Mouse (Mus musculus) liver, adult 2 months (tissue): ENCODE measurements at regions not wholly inside any gene's neighbourhood (a gene's known extent, or its start where the extent isn't known, plus 50 kb on each side); places are given as distances from the start of the nearest gene placed in this dataset.

Experiments used
- DNase-seq: peaks from one replicate; pipeline ENCODE4 v3.0.0-alpha.2; 2011; ENCODE audit warnings: low read depth, low spot score; ENCODE audit errors: extremely low read depth
- H3K27ac ChIP-seq: fragments of 200-500 bp; replicated peaks from 2 replicates; pipeline ENCODE4 v1.5.1; 2012; ENCODE audit warnings: low read depth, mild to moderate bottlenecking, control low read depth, inconsistent platforms, low read length; ENCODE audit not compliant: insufficient read depth
- H3K27me3 ChIP-seq: fragments of 200-500 bp; 2 replicates; pipeline ENCODE4 v1.6.1; 2012; ENCODE audit warnings: mild to moderate bottlenecking, moderate library complexity, low read length, inconsistent platforms; ENCODE audit not compliant: control insufficient read depth, insufficient read depth
- H3K36me3 ChIP-seq: fragments of 200-500 bp; 2 replicates; pipeline ENCODE4 v1.6.1; 2012; ENCODE audit warnings: low read length, inconsistent platforms; ENCODE audit not compliant: control insufficient read depth, insufficient read depth
- H3K4me1 ChIP-seq: fragments of 200-500 bp; 2 replicates; pipeline ENCODE4 v1.6.1; 2011; ENCODE audit warnings: low read length; ENCODE audit not compliant: control insufficient read depth, insufficient read depth
- H3K4me3 ChIP-seq: fragments of 200-500 bp; 2 replicates; pipeline ENCODE4 v1.5.1; 2011; ENCODE audit warnings: low read depth, mild to moderate bottlenecking, control low read depth, low read length, moderate library complexity; ENCODE audit not compliant: insufficient read depth
- H3K79me2 ChIP-seq: fragments of 200-500 bp; 2 replicates; pipeline ENCODE4 v1.6.1; 2012; ENCODE audit warnings: inconsistent platforms, mild to moderate bottlenecking, low read length, moderate library complexity; ENCODE audit not compliant: control insufficient read depth, insufficient read depth
- H3K9ac ChIP-seq: fragments of 200-500 bp; 2 replicates; pipeline ENCODE4 v1.6.1; 2012; ENCODE audit warnings: low read depth, mild to moderate bottlenecking, control low read depth, inconsistent platforms, low read length
- CTCF ChIP-seq: fragments of 200-500 bp; IDR thresholded peaks from 2 replicates; pipeline ENCODE4 v1.5.1; 2011; ENCODE audit warnings: low read depth, low read length, control low read depth
- POLR2A ChIP-seq: fragments of 200-500 bp; IDR thresholded peaks from 2 replicates; pipeline ENCODE4 v1.6.1; 2011; ENCODE audit warnings: low read length, control low read depth; ENCODE audit not compliant: insufficient read depth; ENCODE audit errors: extremely low read depth
- WGBS: fragments of 180-500 bp; shearing (Covaris S2); methylation state at CpG from one replicate; pipeline ENCODE4 v1.1.7; 2018; 5-methylcytosine and 5-hydroxymethylcytosine counted together

GRCm38 (mm10) chr19:14786868-14787267 lies 189.0 kb upstream of the Tle4 start:
- no peak for TF ChIP-seq CTCF
- TF ChIP-seq POLR2A: no peak
- H3K9ac ChIP-seq: no peak overlapping the region
- 71% methylated on average over 8 of the region's 8 CpGs for WGBS
- H3K36me3 ChIP-seq: no peaks in the 10 kb centered on the region
- no peaks in the 10 kb centered on the region for H3K79me2 ChIP-seq
- no peaks in the 10 kb centered on the region for H3K4me1 ChIP-seq
- DNase-seq: no peak
- H3K4me3 ChIP-seq: no peak overlapping the region
- H3K27ac ChIP-seq: no peak overlapping the region
- no peaks in the 10 kb centered on the region for H3K27me3 ChIP-seq

GRCm38 (mm10) chr19:14785661-14786060 lies 187.8 kb upstream of the Tle4 start:
- 32% methylated on average over 3 of the region's 3 CpGs for WGBS
- Histone ChIP-seq H3K4me1 (no peaks in the 10 kb centered on the region), H3K79me2 (no peaks in the 10 kb centered on the region)

GRCm38 (mm10) chr19:14777709-14778108 lies 179.9 kb upstream of the Tle4 start:
- Histone ChIP-seq H3K27me3 (no peaks in the 10 kb centered on the region), H3K79me2 (no peaks in the 10 kb centered on the region), H3K4me1 (no peaks in the 10 kb centered on the region), H3K9ac (no peak overlapping the region), H3K27ac (no peak overlapping the region), H3K4me3 (no peak overlapping the region), H3K36me3 (no peaks in the 10 kb centered on the region)
- DNase-seq: no peak
- WGBS: 36% methylated on average over 7 of the region's 7 CpGs
- no peak for TF ChIP-seq CTCF
- no peak for TF ChIP-seq POLR2A

More at GRCm38 (mm10) chr19:14785661-14786060, 187.8 kb upstream of the Tle4 start:
- Histone ChIP-seq H3K27me3 (no peaks in the 10 kb centered on the region), H3K4me3 (no peak overlapping the region), H3K27ac (no peak overlapping the region), H3K9ac (no peak overlapping the region), H3K36me3 (no peaks in the 10 kb centered on the region)
- no peak for TF ChIP-seq POLR2A
- TF ChIP-seq CTCF: no peak
- DNase-seq: no peak

GRCm38 (mm10) chr19:14777198-14777597 lies 179.3 kb upstream of the Tle4 start:
- no peak overlapping the region for H3K27ac ChIP-seq
- DNase-seq: no peak
- TF ChIP-seq CTCF (no peak), POLR2A (no peak)
- H3K4me3 ChIP-seq: no peak overlapping the region
- H3K9ac ChIP-seq: no peak overlapping the region
- WGBS: 18% methylated on average over 10 of the region's 10 CpGs
- H3K4me1 ChIP-seq: no peaks in the 10 kb centered on the region
- no peaks in the 10 kb centered on the region for H3K79me2 ChIP-seq
- H3K27me3 ChIP-seq: no peaks in the 10 kb centered on the region
- H3K36me3 ChIP-seq: no peaks in the 10 kb centered on the region

GRCm38 (mm10) chr19:14776791-14777190 lies 178.9 kb upstream of the Tle4 start:
- no peaks in the 10 kb centered on the region for H3K36me3 ChIP-seq
- no peaks in the 10 kb centered on the region for H3K27me3 ChIP-seq
- 75% methylated on average over 5 of the region's 5 CpGs for WGBS
- DNase-seq: no peak
- H3K4me3 ChIP-seq: no peak overlapping the region
- no peak overlapping the region for H3K27ac ChIP-seq
- no peaks in the 10 kb centered on the region for H3K4me1 ChIP-seq
- H3K79me2 ChIP-seq: no peaks in the 10 kb centered on the region
- no peak for TF ChIP-seq CTCF
- TF ChIP-seq POLR2A: no peak
- no peak overlapping the region for H3K9ac ChIP-seq

GRCm38 (mm10) chr19:14772794-14773193 lies 174.9 kb upstream of the Tle4 start:
- H3K27ac ChIP-seq: no peak overlapping the region
- 77% methylated on average over 2 of the region's 2 CpGs for WGBS
- H3K79me2 ChIP-seq: no peaks in the 10 kb centered on the region
- no peak for DNase-seq
- H3K4me3 ChIP-seq: no peak overlapping the region
- no peaks in the 10 kb centered on the region for H3K27me3 ChIP-seq
- no peaks in the 10 kb centered on the region for H3K36me3 ChIP-seq
- no peak overlapping the region for H3K9ac ChIP-seq
- H3K4me1 ChIP-seq: no peaks in the 10 kb centered on the region
- no peak for TF ChIP-seq CTCF
- no peak for TF ChIP-seq POLR2A
